15 mouse cellular contexts compared by ENCODE assay signal in genomic region chr12:86214201-86214600, GRCm38 (mm10). TPM values are rescaled to one million over a fixed set of nuclear protein-coding genes. Genes with fewer than 3 reads are reported as not detected.
DNase-seq lines count a peak whose midpoint lies in the region; ATAC-seq lines count a peak whose summit lies in the region.
"Had no signal": no experiment of that assay in that cellular context is flagged by ENCODE, and none has a peak within 500 bp of the region (broad histone marks: within the 10 kb centered on the region; RNA-seq: fewer than 3 reads in every experiment).

No protein-coding gene starts in this region.

- H3K36me3 ChIP-seq in forebrain, embryonic 16.5 days (ENCODE audit: control insufficient read depth, insufficient read depth), result no peaks in the 10 kb centered on the region
- no peaks in the 10 kb centered on the region for H3K36me3 ChIP-seq in midbrain, embryonic 10.5 days
- no peaks in the 10 kb centered on the region for H3K36me3 ChIP-seq in neural tube, embryonic 12.5 days
- H3K36me3 ChIP-seq: lung, embryonic 15.5 days had no signal

- peak overlapping the region; percentile 24 for H3K4me3 ChIP-seq in forebrain, embryonic 16.5 days (replicated peaks; ENCODE audit: low read length)
- peak overlapping the region; percentile 35 for H3K4me3 ChIP-seq in midbrain, embryonic 10.5 days
- no peak overlapping the region for H3K4me3 ChIP-seq in neural tube, embryonic 12.5 days
- H3K4me3 ChIP-seq: lung, embryonic 15.5 days had no signal

- peaks cover 24% of the 10 kb centered on the region for H3K4me1 ChIP-seq in forebrain, embryonic 16.5 days (replicated peaks; ENCODE audit: control insufficient read depth, insufficient read depth, low read length)
- peaks cover 48% of the 10 kb centered on the region for H3K4me1 ChIP-seq in midbrain, embryonic 10.5 days
- peaks cover 18% of the 10 kb centered on the region for H3K4me1 ChIP-seq in neural tube, embryonic 12.5 days
- H3K4me1 ChIP-seq: lung, embryonic 15.5 days had no signal

- peak overlapping the region; percentile 41 for H3K4me2 ChIP-seq in forebrain, embryonic 16.5 days (ENCODE audit: low read length)
- H3K4me2 ChIP-seq in neural tube, embryonic 12.5 days (replicated peaks), result peak overlapping the region; percentile 41
- H3K4me2 ChIP-seq: lung, embryonic 15.5 days had no signal

- DNase-seq in embryo, embryonic 11 days, result peak; percentile 45
- no peak for DNase-seq in embryo, embryonic 10 days (ENCODE audit: low spot score)
- DNase-seq in midbrain, embryonic 10.5 days (ENCODE audit: low spot score), result peak; percentile 14
- no peak for DNase-seq in layer of hippocampus, adult 9-10 months (ENCODE audit: low spot score)
- DNase-seq in yolk sac, embryonic 10.5 days (ENCODE audit: low spot score), result no peak
- no peak for DNase-seq in frontal cortex, postnatal 14 days (ENCODE audit: low spot score in 2 of 2)
- DNase-seq: adrenal gland, postnatal 10 days; B cell, adult 2 months; heart, postnatal 36 days; kidney, adult 18-20 months; right cerebral cortex, postnatal 14 days; thymus, adult 2 months had no signal

- ATAC-seq in forebrain, embryonic 16.5 days, result no peak
- ATAC-seq in neural tube, embryonic 12.5 days (ENCODE audit: low FRiP score, low read depth), result no peak

- peaks cover 32% of the 10 kb centered on the region for H3K27me3 ChIP-seq in forebrain, embryonic 16.5 days (replicated peaks; ENCODE audit: control insufficient read depth, insufficient read depth, low read length)
- peaks cover 77% of the 10 kb centered on the region for H3K27me3 ChIP-seq in midbrain, embryonic 10.5 days (ENCODE audit: low read depth, poor library complexity, severe bottlenecking)
- peaks cover 64% of the 10 kb centered on the region for H3K27me3 ChIP-seq in neural tube, embryonic 12.5 days (replicated peaks)

- H3K9me3 ChIP-seq in forebrain, embryonic 16.5 days (ENCODE audit: control insufficient read depth, low read length), result no peaks in the 10 kb centered on the region
- H3K9me3 ChIP-seq in midbrain, embryonic 10.5 days (replicated peaks), result 0 out of 2 replicates have a peak, but pooled peaks cover 4% of the 10 kb centered on the region
- no peaks in the 10 kb centered on the region for H3K9me3 ChIP-seq in neural tube, embryonic 12.5 days
- H3K9me3 ChIP-seq: lung, embryonic 15.5 days had no signal

- H3K9ac ChIP-seq in forebrain, embryonic 16.5 days (replicated peaks; ENCODE audit: low read depth, low read length), result no peak overlapping the region
- no peak overlapping the region for H3K9ac ChIP-seq in neural tube, embryonic 12.5 days
- H3K9ac ChIP-seq: lung, embryonic 15.5 days had no signal

- WGBS in forebrain, embryonic 16.5 days, result 4% methylated on average over 24 of the region's 24 CpGs
- 11% methylated on average over 24 of the region's 24 CpGs for WGBS in midbrain, embryonic 10.5 days
- 3% methylated on average over 24 of the region's 24 CpGs for WGBS in neural tube, embryonic 12.5 days

- H3K27ac ChIP-seq in forebrain, embryonic 16.5 days (ENCODE audit: low read length), result no peak overlapping the region
- no peak overlapping the region for H3K27ac ChIP-seq in midbrain, embryonic 10.5 days (replicated peaks)
- no peak overlapping the region for H3K27ac ChIP-seq in neural tube, embryonic 12.5 days
- H3K27ac ChIP-seq: lung, embryonic 15.5 days had no signal

RNA-seq across cellular contexts. Expression of gene Gpatch2l, which starts 27.5 kb away (rescaled TPM):
- 35.5 and 35.6 TPM in 2 replicates for polyA plus RNA-seq in forebrain, embryonic 16.5 days (2015; fragmentation: Nextera tagmentation; extraction: Ambion mirVana)
- 18.2 and 20.1 TPM in 2 replicates for polyA plus RNA-seq in midbrain, embryonic 10.5 days (2016; fragmentation: Nextera tagmentation; extraction: Ambion mirVana)
- 23.1 and 24.5 TPM in 2 replicates for polyA plus RNA-seq in neural tube, embryonic 12.5 days (2016; fragmentation: Nextera tagmentation; extraction: Ambion mirVana)

Comparison
In these comparisons a context has a peak if more than half of its experiments do, and no peak if none do; other contexts are left out.
1. DNase-seq: peak in embryo, embryonic 11 days (single experiment) and midbrain, embryonic 10.5 days (single experiment); none in embryo, embryonic 10 days (single experiment), layer of hippocampus, adult 9-10 months (single experiment), yolk sac, embryonic 10.5 days (single experiment) and frontal cortex, postnatal 14 days (0 of 2).